Mouse (Mus musculus): ENCODE data around the gene Gm9837. TPM values are rescaled to one million over a fixed set of nuclear protein-coding genes. Genes with fewer than 3 reads are reported as not detected.

Gene Gm9837
- polyA plus RNA-seq, 1 experiment from 2014 or later: not detected

DNA sequence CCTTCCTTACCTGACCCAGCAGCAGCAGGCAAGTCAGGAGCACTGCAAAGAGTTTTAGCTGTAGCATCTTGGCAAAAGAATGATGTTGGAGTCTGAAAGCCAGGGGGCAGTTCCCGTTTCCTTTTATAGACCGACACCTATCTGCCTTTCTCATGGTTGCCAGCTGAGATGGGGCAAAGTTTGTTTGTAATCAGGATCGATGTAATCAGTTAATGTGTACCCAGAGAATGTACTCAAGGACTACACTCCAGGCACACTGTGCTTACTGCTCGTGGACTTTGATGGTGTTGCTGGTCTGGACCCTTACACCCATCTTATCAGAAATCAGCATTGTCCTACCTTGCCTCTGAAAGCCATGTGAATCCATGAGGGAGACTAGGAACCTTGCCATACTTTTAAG lies 47.2 kb downstream of the Gm9837 start, which contains the start of gene Leap2:
TSS of gene Leap2 (minus strand) at position 135 of the 400 bp plus-strand sequence.
- no peak within 1 kb of the TSS for H3K27ac ChIP-seq
- ATAC-seq (ENCODE audit: low FRiP score) (no peak), DNase-seq (ENCODE audit: low spot score) (no peak)
- WGBS: 94% methylated on average over 4 of the region's 4 CpGs
- no peak within 1 kb of the TSS for H3K4me3 ChIP-seq (replicated peaks; ENCODE audit: low read length)
- H3K4me1 ChIP-seq (replicated peaks; ENCODE audit: control insufficient read depth, insufficient read depth, low read length): no peaks in the 10 kb centered on the region
- H3K9me3 ChIP-seq (ENCODE audit: control insufficient read depth, low read length): no peaks in the 10 kb centered on the region
- peaks cover 40% of the 10 kb centered on the region for H3K36me3 ChIP-seq (replicated peaks; ENCODE audit: control insufficient read depth, insufficient read depth)
- no peaks in the 10 kb centered on the region for H3K27me3 ChIP-seq (ENCODE audit: control insufficient read depth, insufficient read depth, low read length)
- H3K4me2 ChIP-seq (replicated peaks): no peak within 1 kb of the TSS
- no peak within 1 kb of the TSS for H3K9ac ChIP-seq

Other genes starting within 250 kb of the Gm9837 start
- 51.5 and 52.7 TPM in 2 replicates for gene Hspa4, start 170.0 kb downstream of the Gm9837 start, polyA plus RNA-seq (2014; fragmentation: Nextera tagmentation; extraction: Ambion mirVana)
- gene Zcchc10, start 145.8 kb downstream of the Gm9837 start, polyA plus RNA-seq (2014; fragmentation: Nextera tagmentation; extraction: Ambion mirVana): 13.9 and 14.9 TPM in 2 replicates
- gene Aff4, start 119.6 kb downstream of the Gm9837 start, polyA plus RNA-seq (2014; fragmentation: Nextera tagmentation; extraction: Ambion mirVana): 80.1 and 90.6 TPM in 2 replicates
- gene Leap2, start 47.3 kb downstream of the Gm9837 start, polyA plus RNA-seq (2014; fragmentation: Nextera tagmentation; extraction: Ambion mirVana): not detected in 2 replicates
- gene Uqcrq, start 39.6 kb downstream of the Gm9837 start, polyA plus RNA-seq (2014; fragmentation: Nextera tagmentation; extraction: Ambion mirVana): 751 and 866 TPM in 2 replicates
- gene Gdf9, start 39.5 kb downstream of the Gm9837 start, polyA plus RNA-seq (2014; fragmentation: Nextera tagmentation; extraction: Ambion mirVana): 3.1 and 3.2 TPM in 2 replicates
- 0.11 TPM in 1 of 2 replicates, not detected in the other for gene Gm10447, start 13.4 kb downstream of the Gm9837 start, polyA plus RNA-seq (2014; fragmentation: Nextera tagmentation; extraction: Ambion mirVana)
- gene Shroom1, start 13.3 kb downstream of the Gm9837 start, polyA plus RNA-seq (2014; fragmentation: Nextera tagmentation; extraction: Ambion mirVana): 2.5 and 3.5 TPM in 2 replicates
- gene Gm9945, start 9.7 kb upstream of the Gm9837 start, polyA plus RNA-seq (2014; fragmentation: Nextera tagmentation; extraction: Ambion mirVana): 0.36 TPM in 1 of 2 replicates, not detected in the other
- gene Sowaha, start 9.8 kb upstream of the Gm9837 start, polyA plus RNA-seq (2014; fragmentation: Nextera tagmentation; extraction: Ambion mirVana): 1.3 and 1.4 TPM in 2 replicates
- gene Sept8, start 48.8 kb upstream of the Gm9837 start, polyA plus RNA-seq (2014; fragmentation: Nextera tagmentation; extraction: Ambion mirVana): 21.6 and 23.7 TPM in 2 replicates
- gene Kif3a, start 96.9 kb upstream of the Gm9837 start, polyA plus RNA-seq (2014; fragmentation: Nextera tagmentation; extraction: Ambion mirVana): 278 and 302 TPM in 2 replicates
- gene Il4, start 148.2 kb upstream of the Gm9837 start, polyA plus RNA-seq (2014; fragmentation: Nextera tagmentation; extraction: Ambion mirVana): 8.3 and 8.5 TPM in 2 replicates
- not detected in 2 replicates for gene Il13, start 164.2 kb upstream of the Gm9837 start, polyA plus RNA-seq (2014; fragmentation: Nextera tagmentation; extraction: Ambion mirVana)
- gene Rad50, start 236.8 kb upstream of the Gm9837 start, polyA plus RNA-seq (2014; fragmentation: Nextera tagmentation; extraction: Ambion mirVana): 10.7 and 10.8 TPM in 2 replicates

Data from hindbrain, embryonic 14.5 days (tissue).